Mouse (Mus musculus): ENCODE measurements around the gene Gapdhs. TPM values are rescaled to one million over a fixed set of nuclear protein-coding genes. Genes with fewer than 3 reads are reported as not detected.

The Gapdhs gene
- polyA plus RNA-seq, 1 experiment from 2014 or later, result not detected

GRCm38 (mm10) chr7:30707441-30707840 lies 36.0 kb downstream of the Gapdhs start:
- no peak overlapping the region for H3K4me2 ChIP-seq (ENCODE audit: low read depth, low read length)
- no peak overlapping the region for H3K9ac ChIP-seq (ENCODE audit: low read depth, low read length)
- H3K4me3 ChIP-seq (ENCODE audit: low read depth, low read length), result no peak overlapping the region
- H3K27ac ChIP-seq (ENCODE audit: low read length), result no peak overlapping the region
- H3K36me3 ChIP-seq (ENCODE audit: control insufficient read depth, insufficient read depth), result no peaks in the 10 kb centered on the region
- H3K27me3 ChIP-seq (ENCODE audit: control insufficient read depth, insufficient read depth, low read depth, low read length), result no peaks in the 10 kb centered on the region
- H3K9me3 ChIP-seq (replicated peaks; ENCODE audit: control insufficient read depth, low read length), result no peaks in the 10 kb centered on the region
- ATAC-seq (ENCODE audit: low read depth), result no peak
- WGBS (ENCODE audit: insufficient replicate concordance), result 84% methylated on average over 1 of the region's 1 CpGs
- peaks cover 7% of the 10 kb centered on the region for H3K4me1 ChIP-seq (ENCODE audit: control insufficient read depth, low read depth, low read length)

GRCm38 (mm10) chr7:30706214-30706882 lies 37.1 kb downstream of the Gapdhs start:
- H3K27me3 ChIP-seq (ENCODE audit: control insufficient read depth, insufficient read depth, low read depth, low read length), result no peaks in the 10 kb centered on the region
- no peaks in the 10 kb centered on the region for H3K9me3 ChIP-seq (replicated peaks; ENCODE audit: control insufficient read depth, low read length)
- no peak overlapping the region; the same call in 1 of the 2 replicates for H3K4me2 ChIP-seq (ENCODE audit: low read depth, low read length)
- no peak overlapping the region for H3K4me3 ChIP-seq (ENCODE audit: low read depth, low read length)
- ATAC-seq (ENCODE audit: low read depth), result peak; percentile 87
- 26% methylated on average over 8 of the region's 8 CpGs for WGBS (ENCODE audit: insufficient replicate concordance)
- H3K9ac ChIP-seq (ENCODE audit: low read depth, low read length), result 0 out of 2 replicates have a peak overlapping the region, but pooled peaks have one; percentile 15
- peaks cover 7% of the 10 kb centered on the region for H3K4me1 ChIP-seq (ENCODE audit: control insufficient read depth, low read depth, low read length)
- H3K27ac ChIP-seq (ENCODE audit: low read length), result peak overlapping the region; percentile 51; the same call in 1 of the 2 replicates
- no peaks in the 10 kb centered on the region for H3K36me3 ChIP-seq (ENCODE audit: control insufficient read depth, insufficient read depth)

GRCm38 (mm10) chr7:30698589-30698988 lies 44.9 kb downstream of the Gapdhs start, which contains the start of gene 2200002J24Rik:
Gene 2200002J24Rik, plus strand, starts transcription at chr7:30698926.
- H3K9ac ChIP-seq (ENCODE audit: low read depth, low read length), result no peak within 1 kb of the TSS
- H3K4me2 ChIP-seq (ENCODE audit: low read depth, low read length), result no peak within 1 kb of the TSS
- peak; percentile 37; the same call in 1 of the 2 replicates for ATAC-seq (ENCODE audit: low read depth)
- no peaks in the 10 kb centered on the region for H3K27me3 ChIP-seq (ENCODE audit: control insufficient read depth, insufficient read depth, low read depth, low read length)
- H3K4me1 ChIP-seq (ENCODE audit: control insufficient read depth, low read depth, low read length), result peaks cover 8% of the 10 kb centered on the region
- no peak within 1 kb of the TSS for H3K4me3 ChIP-seq (ENCODE audit: low read depth, low read length)
- H3K27ac ChIP-seq (ENCODE audit: low read length), result no peak within 1 kb of the TSS
- no peaks in the 10 kb centered on the region for H3K36me3 ChIP-seq (ENCODE audit: control insufficient read depth, insufficient read depth)
- H3K9me3 ChIP-seq (replicated peaks; ENCODE audit: control insufficient read depth, low read length), result no peaks in the 10 kb centered on the region
- WGBS (ENCODE audit: insufficient replicate concordance), result 35% methylated on average over 9 of the region's 9 CpGs

- Histone ChIP-seq H3K27me3 (ENCODE audit: control insufficient read depth, insufficient read depth, low read depth, low read length) (no peaks in the 10 kb centered on the region), H3K4me3 (ENCODE audit: low read depth, low read length) (no peak overlapping the region), H3K36me3 (ENCODE audit: control insufficient read depth, insufficient read depth) (no peaks in the 10 kb centered on the region), H3K4me2 (ENCODE audit: low read depth, low read length) (no peak overlapping the region), H3K9me3 (replicated peaks; ENCODE audit: control insufficient read depth, low read length) (no peaks in the 10 kb centered on the region), H3K27ac (ENCODE audit: low read length) (no peak overlapping the region), H3K4me1 (ENCODE audit: control insufficient read depth, low read depth, low read length) (peaks cover 8% of the 10 kb centered on the region), H3K9ac (ENCODE audit: low read depth, low read length) (no peak overlapping the region)
- no peak for ATAC-seq (ENCODE audit: low read depth)
- WGBS (ENCODE audit: insufficient replicate concordance), result 16% methylated on average over 5 of the region's 5 CpGs
Measured at GRCm38 (mm10) chr7:30698101-30698500, 45.4 kb downstream of the Gapdhs start.

- H3K9ac ChIP-seq (ENCODE audit: low read depth, low read length), result no peak overlapping the region
- H3K4me3 ChIP-seq (ENCODE audit: low read depth, low read length), result no peak overlapping the region
- no peaks in the 10 kb centered on the region for H3K9me3 ChIP-seq (replicated peaks; ENCODE audit: control insufficient read depth, low read length)
- H3K27me3 ChIP-seq (ENCODE audit: control insufficient read depth, insufficient read depth, low read depth, low read length), result no peaks in the 10 kb centered on the region
- H3K36me3 ChIP-seq (ENCODE audit: control insufficient read depth, insufficient read depth), result no peaks in the 10 kb centered on the region
- H3K27ac ChIP-seq (ENCODE audit: low read length), result no peak overlapping the region
- H3K4me2 ChIP-seq (ENCODE audit: low read depth, low read length), result no peak overlapping the region
- no peak for ATAC-seq (ENCODE audit: low read depth)
- WGBS (ENCODE audit: insufficient replicate concordance), result 69% methylated on average over 6 of the region's 6 CpGs
- no peaks in the 10 kb centered on the region for H3K4me1 ChIP-seq (ENCODE audit: control insufficient read depth, low read depth, low read length)
Measured at GRCm38 (mm10) chr7:30688325-30688724, 55.2 kb downstream of the Gapdhs start.

- H3K4me3 ChIP-seq (ENCODE audit: low read depth, low read length), result no peak overlapping the region
- no peaks in the 10 kb centered on the region for H3K27me3 ChIP-seq (ENCODE audit: control insufficient read depth, insufficient read depth, low read depth, low read length)
- no peak for ATAC-seq (ENCODE audit: low read depth)
- no peak overlapping the region for H3K27ac ChIP-seq (ENCODE audit: low read length)
- H3K36me3 ChIP-seq (ENCODE audit: control insufficient read depth, insufficient read depth), result no peaks in the 10 kb centered on the region
- WGBS (ENCODE audit: insufficient replicate concordance), result 16% methylated on average over 2 of the region's 2 CpGs
- H3K4me2 ChIP-seq (ENCODE audit: low read depth, low read length), result no peak overlapping the region
- no peaks in the 10 kb centered on the region for H3K4me1 ChIP-seq (ENCODE audit: control insufficient read depth, low read depth, low read length)
- no peaks in the 10 kb centered on the region for H3K9me3 ChIP-seq (replicated peaks; ENCODE audit: control insufficient read depth, low read length)
- H3K9ac ChIP-seq (ENCODE audit: low read depth, low read length), result no peak overlapping the region
Measured at GRCm38 (mm10) chr7:30683425-30683824, 60.1 kb downstream of the Gapdhs start.

- H3K4me1 ChIP-seq (ENCODE audit: control insufficient read depth, low read depth, low read length), result no peaks in the 10 kb centered on the region
- WGBS (ENCODE audit: insufficient replicate concordance), result 68% methylated on average over 5 of the region's 5 CpGs
Measured at GRCm38 (mm10) chr7:30681897-30682296, 61.6 kb downstream of the Gapdhs start.

More at GRCm38 (mm10) chr7:30681897-30682296, 61.6 kb downstream of the Gapdhs start:
- Histone ChIP-seq H3K4me2 (ENCODE audit: low read depth, low read length) (no peak overlapping the region), H3K27me3 (ENCODE audit: control insufficient read depth, insufficient read depth, low read depth, low read length) (no peaks in the 10 kb centered on the region), H3K4me3 (ENCODE audit: low read depth, low read length) (no peak overlapping the region), H3K36me3 (ENCODE audit: control insufficient read depth, insufficient read depth) (no peaks in the 10 kb centered on the region), H3K9me3 (replicated peaks; ENCODE audit: control insufficient read depth, low read length) (no peaks in the 10 kb centered on the region), H3K27ac (ENCODE audit: low read length) (no peak overlapping the region), H3K9ac (ENCODE audit: low read depth, low read length) (no peak overlapping the region)
- no peak for ATAC-seq (ENCODE audit: low read depth)

Other genes with a start within 250 kb of the Gapdhs start
- 1.8 and 2.6 TPM in 2 replicates for gene Arhgap33, start 208.6 kb downstream of the Gapdhs start, polyA plus RNA-seq (2015; fragmentation: Nextera tagmentation; extraction: Ambion mirVana)
- 5.3 and 6.9 TPM in 2 replicates for gene Hspb6, start 191.5 kb downstream of the Gapdhs start, polyA plus RNA-seq (2015; fragmentation: Nextera tagmentation; extraction: Ambion mirVana)
- gene Proser3, start 191.4 kb downstream of the Gapdhs start, polyA plus RNA-seq (2015; fragmentation: Nextera tagmentation; extraction: Ambion mirVana), result 2.7 and 3.0 TPM in 2 replicates
- 22.7 and 23.7 TPM in 2 replicates for gene Lin37, start 183.8 kb downstream of the Gapdhs start, polyA plus RNA-seq (2015; fragmentation: Nextera tagmentation; extraction: Ambion mirVana)
- 31.5 and 32.6 TPM in 2 replicates for gene U2af1l4, start 180.4 kb downstream of the Gapdhs start, polyA plus RNA-seq (2015; fragmentation: Nextera tagmentation; extraction: Ambion mirVana)
- gene Gm49396, start 180.3 kb downstream of the Gapdhs start, polyA plus RNA-seq (2015; fragmentation: Nextera tagmentation; extraction: Ambion mirVana), result 3.8 and 4.1 TPM in 2 replicates
- 65.0 and 70.1 TPM in 2 replicates for gene Psenen, start 180.1 kb downstream of the Gapdhs start, polyA plus RNA-seq (2015; fragmentation: Nextera tagmentation; extraction: Ambion mirVana)
- 2.1 and 2.2 TPM in 2 replicates for gene Igflr1, start 178.3 kb downstream of the Gapdhs start, polyA plus RNA-seq (2015; fragmentation: Nextera tagmentation; extraction: Ambion mirVana)
- 2.7 and 3.5 TPM in 2 replicates for gene Kmt2b, start 155.0 kb downstream of the Gapdhs start, polyA plus RNA-seq (2015; fragmentation: Nextera tagmentation; extraction: Ambion mirVana)
- gene Zbtb32, start 144.8 kb downstream of the Gapdhs start, polyA plus RNA-seq (2015; fragmentation: Nextera tagmentation; extraction: Ambion mirVana), result 0.21 and 0.34 TPM in 2 replicates
- 0.08 and 0.09 TPM in 2 replicates for gene Upk1a, start 130.8 kb downstream of the Gapdhs start, polyA plus RNA-seq (2015; fragmentation: Nextera tagmentation; extraction: Ambion mirVana)
- gene Cox6b1, start 117.5 kb downstream of the Gapdhs start, polyA plus RNA-seq (2015; fragmentation: Nextera tagmentation; extraction: Ambion mirVana), result 566 and 597 TPM in 2 replicates
- gene Etv2, start 107.8 kb downstream of the Gapdhs start, polyA plus RNA-seq (2015; fragmentation: Nextera tagmentation; extraction: Ambion mirVana), result not detected in 2 replicates
- 41.9 and 43.4 TPM in 2 replicates for gene Rbm42, start 93.4 kb downstream of the Gapdhs start, polyA plus RNA-seq (2015; fragmentation: Nextera tagmentation; extraction: Ambion mirVana)
- 28.5 and 31.8 TPM in 2 replicates for gene Haus5, start 78.7 kb downstream of the Gapdhs start, polyA plus RNA-seq (2015; fragmentation: Nextera tagmentation; extraction: Ambion mirVana)
- gene Pmis2, start 72.1 kb downstream of the Gapdhs start, polyA plus RNA-seq (2015; fragmentation: Nextera tagmentation; extraction: Ambion mirVana), result not detected in 2 replicates
- gene 2200002J24Rik, start 44.8 kb downstream of the Gapdhs start, polyA plus RNA-seq (2015; fragmentation: Nextera tagmentation; extraction: Ambion mirVana), result 0.57 and 0.90 TPM in 2 replicates
- 4.1 and 4.4 TPM in 2 replicates for gene Atp4a, start 31.5 kb downstream of the Gapdhs start, polyA plus RNA-seq (2015; fragmentation: Nextera tagmentation; extraction: Ambion mirVana)
- gene Tmem147, start 14.1 kb downstream of the Gapdhs start, polyA plus RNA-seq (2015; fragmentation: Nextera tagmentation; extraction: Ambion mirVana), result 94.1 and 96.0 TPM in 2 replicates
- gene Sbsn, start 7.8 kb upstream of the Gapdhs start, polyA plus RNA-seq (2015; fragmentation: Nextera tagmentation; extraction: Ambion mirVana), result 0.05 and 0.20 TPM in 2 replicates
- 0.36 and 0.40 TPM in 2 replicates for gene Dmkn, start 20.1 kb upstream of the Gapdhs start, polyA plus RNA-seq (2015; fragmentation: Nextera tagmentation; extraction: Ambion mirVana)
- 0.22 TPM in 1 of 2 replicates, not detected in the other for gene Krtdap, start 44.2 kb upstream of the Gapdhs start, polyA plus RNA-seq (2015; fragmentation: Nextera tagmentation; extraction: Ambion mirVana)
- 0.90 and 1.1 TPM in 2 replicates for gene Ffar2, start 80.1 kb upstream of the Gapdhs start, polyA plus RNA-seq (2015; fragmentation: Nextera tagmentation; extraction: Ambion mirVana)
- not detected in 2 replicates for gene Ffar3, start 112.5 kb upstream of the Gapdhs start, polyA plus RNA-seq (2015; fragmentation: Nextera tagmentation; extraction: Ambion mirVana)
- not detected in 2 replicates for gene Ffar1, start 117.9 kb upstream of the Gapdhs start, polyA plus RNA-seq (2015; fragmentation: Nextera tagmentation; extraction: Ambion mirVana)
- gene Cd22, start 136.7 kb upstream of the Gapdhs start, polyA plus RNA-seq (2015; fragmentation: Nextera tagmentation; extraction: Ambion mirVana), result 0.74 and 1.4 TPM in 2 replicates
- 0.16 and 0.27 TPM in 2 replicates for gene Mag, start 171.2 kb upstream of the Gapdhs start, polyA plus RNA-seq (2015; fragmentation: Nextera tagmentation; extraction: Ambion mirVana)
- not detected in 2 replicates for gene Hamp2, start 181.0 kb upstream of the Gapdhs start, polyA plus RNA-seq (2015; fragmentation: Nextera tagmentation; extraction: Ambion mirVana)
- 10.4 and 17.5 TPM in 2 replicates for gene Hamp, start 200.4 kb upstream of the Gapdhs start, polyA plus RNA-seq (2015; fragmentation: Nextera tagmentation; extraction: Ambion mirVana)
- gene Usf2, start 213.1 kb upstream of the Gapdhs start, polyA plus RNA-seq (2015; fragmentation: Nextera tagmentation; extraction: Ambion mirVana), result 7.9 and 9.0 TPM in 2 replicates
- gene Lsr, start 229.8 kb upstream of the Gapdhs start, polyA plus RNA-seq (2015; fragmentation: Nextera tagmentation; extraction: Ambion mirVana), result 30.5 and 31.8 TPM in 2 replicates
- 3.2 and 3.8 TPM in 2 replicates for gene Fam187b, start 230.1 kb upstream of the Gapdhs start, polyA plus RNA-seq (2015; fragmentation: Nextera tagmentation; extraction: Ambion mirVana)